Mouse (Mus musculus) embryo, embryonic 10 days (tissue): Measurements from ENCODE around the gene Rb1.
A peak's percentile ranks its signal among the peaks of the same experiment; 100 is the strongest.

Experiments
- DNase-seq: peaks from one replicate; pipeline ENCODE4 v3.0.0-alpha.2; 2015; ENCODE audit warnings: low spot score

Rb1 gene

GRCm38 (mm10) chr14:73209262-73209661, 116.4 kb downstream of the Rb1 start:
- no peak for DNase-seq

DNA sequence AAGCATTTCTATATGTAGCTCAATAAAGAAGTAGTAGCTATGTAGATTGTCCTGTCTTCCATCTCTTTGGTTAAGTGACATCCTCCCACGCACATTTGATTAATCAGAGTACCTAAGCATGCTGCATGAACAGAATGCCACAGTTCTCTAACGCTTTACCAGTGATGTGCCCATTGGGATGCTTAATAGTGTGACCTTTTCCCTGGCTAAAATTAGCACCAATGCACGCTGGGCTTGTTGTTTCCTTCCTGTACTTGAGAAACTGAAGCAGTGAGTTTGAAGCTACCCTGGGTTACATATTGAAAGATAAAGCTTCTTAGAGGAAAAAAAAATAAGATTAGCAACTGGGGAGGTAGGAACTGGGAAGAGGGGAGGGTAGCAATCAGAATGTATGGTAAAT, 121.6 kb downstream of the Rb1 start:
- DNase-seq = no peak

- DNase-seq = no peak
These were observed 124.2 kb downstream of the Rb1 start for GRCm38 (mm10) chr14:73201447-73201846.

DNA sequence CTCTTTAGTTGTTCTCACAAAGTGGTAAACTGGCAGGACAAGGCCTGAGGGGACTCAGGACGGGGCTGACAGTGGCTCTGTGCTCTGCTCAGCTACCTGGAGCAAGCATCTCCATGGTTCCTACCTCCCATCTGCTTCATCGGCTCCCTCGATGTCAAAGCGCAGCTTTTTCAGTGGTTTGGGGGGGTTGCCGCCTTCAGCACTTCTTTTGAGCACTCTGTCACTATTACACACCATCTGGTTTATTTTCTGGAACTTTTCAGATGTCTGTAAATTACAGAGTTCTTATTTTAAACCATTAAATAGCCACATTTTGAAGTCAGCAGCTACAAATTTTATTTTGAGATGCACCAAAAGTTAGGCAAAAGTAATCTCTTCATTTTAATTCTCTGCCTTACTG, 126.6 kb downstream of the Rb1 start:
- no peak for DNase-seq

- DNase-seq = no peak
These were observed 138.7 kb downstream of the Rb1 start for GRCm38 (mm10) chr14:73186875-73187274.

GRCm38 (mm10) chr14:73181144-73181543, 144.5 kb downstream of the Rb1 start:
- DNase-seq = no peak

GRCm38 (mm10) chr14:73180671-73181070, 145.0 kb downstream of the Rb1 start:
- DNase-seq = no peak

- DNase-seq = no peak
These were observed 146.4 kb downstream of the Rb1 start for GRCm38 (mm10) chr14:73179221-73179681.

DNA sequence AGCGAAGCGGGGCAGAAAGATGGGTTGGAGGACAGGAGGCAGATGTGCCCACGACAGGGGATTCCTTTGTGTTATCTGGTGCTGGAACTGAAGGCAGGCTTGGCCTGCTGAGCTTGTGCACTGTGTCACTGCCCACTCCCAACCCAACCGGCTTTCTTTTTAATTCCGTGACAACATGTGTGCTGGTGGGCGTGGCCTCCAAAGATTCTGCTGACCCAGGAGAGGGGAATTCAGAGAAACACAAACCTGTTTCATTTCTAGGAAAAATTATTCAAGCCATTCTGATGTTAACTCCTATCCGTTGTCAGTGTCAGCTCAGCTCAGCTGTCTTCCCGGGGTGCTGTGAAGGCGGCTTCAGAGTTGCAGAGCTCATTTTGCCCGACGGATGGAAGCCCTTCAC, 147.7 kb downstream of the Rb1 start:
- DNase-seq = no peak

DNA sequence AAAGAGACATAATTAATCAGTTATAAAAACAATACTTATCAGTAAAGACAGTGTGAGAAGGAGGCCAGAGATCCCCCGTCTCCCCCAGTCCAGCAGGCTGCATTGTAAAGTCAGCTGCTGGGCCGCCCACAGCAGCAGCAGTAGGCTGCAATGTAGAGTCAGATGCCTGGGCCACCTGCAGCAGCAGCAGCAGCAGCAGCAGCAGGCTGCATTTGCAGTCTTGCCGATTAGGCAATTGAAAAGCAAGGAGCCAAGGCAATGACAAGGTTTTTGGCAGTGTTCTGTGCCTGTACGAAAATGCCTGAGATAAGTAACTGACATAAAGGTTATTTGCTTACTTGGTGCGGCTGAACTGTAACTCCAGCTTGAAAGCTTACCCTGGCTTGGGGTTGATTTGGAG, 149.4 kb downstream of the Rb1 start:
- no peak for DNase-seq

- DNase-seq = no peak
These were observed 149.8 kb downstream of the Rb1 start for GRCm38 (mm10) chr14:73175814-73176213.

DNA sequence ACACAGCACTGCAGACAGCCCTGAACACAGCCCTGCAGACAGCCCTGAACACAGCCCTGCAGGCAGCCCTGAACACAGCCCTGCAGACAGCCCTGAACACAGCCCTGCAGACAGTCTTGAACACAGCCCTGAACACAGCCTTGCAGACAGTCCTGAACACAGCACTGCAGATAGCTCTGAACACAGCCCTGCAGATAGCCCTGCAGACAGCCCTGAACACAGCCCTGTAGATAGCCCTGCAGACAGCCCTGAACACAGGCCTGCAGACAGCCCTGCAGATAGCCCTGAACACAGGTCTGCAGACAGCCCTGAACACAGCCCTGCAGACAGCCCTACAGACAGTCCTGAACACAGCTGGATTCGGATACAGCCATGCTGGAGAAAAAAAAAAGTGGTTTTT, 150.6 kb downstream of the Rb1 start:
- no peak for DNase-seq

GRCm38 (mm10) chr14:73174091-73174995, 151.3 kb downstream of the Rb1 start:
- DNase-seq = no peak

DNA sequence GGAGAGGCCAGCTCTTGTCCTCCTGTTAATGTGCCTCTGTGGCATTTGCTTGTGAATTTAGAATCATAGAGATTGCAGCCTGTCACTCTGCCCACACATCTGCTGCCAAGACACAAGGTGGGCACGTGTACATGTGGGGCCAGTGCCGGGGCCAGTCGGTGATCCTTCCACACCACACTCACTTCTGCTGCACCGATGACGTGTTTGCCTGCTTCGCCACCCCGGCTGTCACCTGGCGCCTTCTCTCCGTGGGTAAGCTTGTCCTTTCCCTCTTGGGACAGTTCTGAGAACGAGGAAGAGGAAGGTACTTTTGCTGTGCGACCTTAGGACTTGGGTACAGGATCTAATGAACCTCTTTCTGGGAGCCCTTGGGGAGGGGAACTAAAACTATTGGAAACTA, 152.0 kb downstream of the Rb1 start:
- no peak for DNase-seq

DNA sequence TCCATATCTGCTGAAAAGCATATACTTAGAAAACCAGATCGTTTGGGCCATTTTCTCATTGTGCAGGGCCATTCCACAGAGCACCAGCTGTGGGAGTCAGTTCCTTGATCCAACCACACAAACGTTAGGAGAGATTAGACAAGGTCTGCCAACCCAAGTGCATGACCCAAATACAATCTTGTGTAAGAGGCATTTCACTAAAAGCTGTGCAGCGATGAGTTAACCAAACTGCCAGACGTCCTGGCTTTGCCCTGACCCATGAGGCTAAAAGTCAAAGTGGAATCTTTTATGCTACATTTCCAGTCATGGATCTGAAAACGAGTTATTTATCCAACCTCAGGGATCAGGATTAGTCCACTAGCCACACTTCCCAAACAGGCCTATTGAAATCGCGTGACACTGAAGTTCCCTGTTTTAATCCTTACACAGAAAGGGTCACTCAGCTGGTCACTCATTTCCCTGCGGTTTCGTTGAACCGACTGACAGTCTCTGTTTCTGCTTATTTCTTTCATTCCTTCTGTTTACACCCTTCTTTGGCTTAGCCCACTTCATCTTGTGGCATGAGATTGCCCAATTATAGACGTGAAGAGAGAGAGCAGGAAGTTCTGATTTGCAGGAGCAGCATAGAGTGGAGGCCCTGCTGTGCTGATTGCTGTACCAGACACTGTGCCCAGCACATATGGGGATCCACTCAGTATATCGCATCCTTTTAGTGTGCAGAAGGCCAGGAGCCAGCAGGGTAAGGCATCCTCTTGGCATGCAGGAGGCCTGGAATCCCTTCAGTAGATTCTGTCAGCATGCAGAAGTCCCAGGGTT, 153.2 kb downstream of the Rb1 start:
- DNase-seq = peak; percentile 20

GRCm38 (mm10) chr14:73169926-73170844, 155.4 kb downstream of the Rb1 start:
- no peak for DNase-seq

DNA sequence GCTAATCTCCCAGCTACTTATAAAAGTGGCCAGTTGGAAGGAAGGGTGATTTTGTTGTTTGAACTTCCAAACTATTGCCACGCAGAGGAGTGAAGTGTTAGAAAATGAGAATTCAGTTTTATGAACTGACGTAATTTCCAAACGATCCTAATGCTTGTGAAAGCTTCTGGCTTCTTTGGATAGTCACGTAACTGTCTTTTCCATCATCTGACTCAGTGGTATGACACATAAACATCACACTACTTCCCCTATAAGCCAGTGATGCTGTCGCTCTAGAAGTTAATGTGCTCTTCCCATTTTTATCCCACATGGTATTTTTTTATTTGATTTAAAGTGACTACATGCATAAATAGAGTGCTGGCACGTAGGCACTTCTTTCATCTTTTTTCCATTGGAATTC, 157.0 kb downstream of the Rb1 start:
- DNase-seq = no peak

GRCm38 (mm10) chr14:73165136-73165535, 160.5 kb downstream of the Rb1 start:
- DNase-seq = no peak

DNA sequence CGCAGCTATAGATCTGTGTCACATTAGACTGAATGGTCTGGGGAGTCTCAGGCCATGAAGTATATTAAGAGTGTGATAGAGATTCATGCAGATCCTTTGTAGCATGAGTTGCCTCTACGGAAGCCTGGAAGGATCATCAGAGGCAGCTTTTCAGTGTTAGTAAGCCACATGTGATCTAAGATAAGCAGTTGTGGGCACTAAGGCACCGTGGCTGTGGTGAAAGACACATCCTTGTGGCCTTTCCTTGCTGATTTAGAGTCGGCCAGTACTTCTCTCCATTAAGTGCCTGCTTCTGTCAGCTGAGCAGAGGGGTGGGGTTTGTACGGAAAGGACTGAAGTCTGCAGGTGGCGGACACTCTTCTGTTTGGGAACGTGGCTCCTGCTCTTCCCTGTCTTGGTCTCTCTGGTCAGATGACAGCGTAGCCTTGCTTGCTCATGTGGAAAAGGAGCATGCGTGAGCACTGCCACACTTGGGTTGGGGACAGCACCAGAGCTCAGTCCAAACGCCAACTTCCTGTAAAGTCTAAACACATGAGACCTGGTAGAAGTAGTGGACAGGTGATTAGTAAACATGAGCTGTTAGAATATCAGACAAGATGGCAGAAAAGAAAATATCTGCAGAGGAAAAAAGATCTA, 162.1 kb downstream of the Rb1 start:
- no peak for DNase-seq

GRCm38 (mm10) chr14:73162192-73162800, 163.3 kb downstream of the Rb1 start:
- no peak for DNase-seq

DNA sequence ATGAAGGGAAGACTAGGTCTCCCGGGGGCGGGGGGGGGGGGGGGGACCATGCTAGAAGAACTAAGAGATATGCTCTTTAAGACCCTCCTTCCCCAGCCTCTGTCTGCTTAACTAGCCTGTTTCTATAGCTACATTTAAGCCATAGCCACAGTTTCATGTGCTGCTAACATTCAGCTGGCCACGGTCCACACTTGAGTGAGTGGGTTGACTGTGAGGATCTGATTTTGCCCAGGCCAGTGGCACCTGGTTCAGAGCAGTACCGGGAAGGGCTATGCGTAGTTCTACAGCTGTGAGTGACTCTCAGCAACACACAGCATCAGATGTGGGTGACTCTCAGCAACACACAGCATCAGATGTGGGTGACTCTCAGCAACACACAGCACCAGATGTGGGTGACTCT, 164.3 kb downstream of the Rb1 start:
- no peak for DNase-seq
